Mouse (Mus musculus) intestine, postnatal 0 days (tissue): ENCODE measurements at regions not wholly inside any gene's neighbourhood (a gene's known extent, or its start where the extent isn't known, plus 50 kb on each side); places are given as distances from the start of the nearest gene placed in this dataset.

ENCODE experiments used
- ATAC-seq: fragments of 200-750 bp; cut with Nextera tagmentation; 2 replicates; pipeline ENCODE4 v1.8.0; 2017; ENCODE audit warnings: mild to moderate bottlenecking, moderate TSS enrichment, moderate library complexity
- H3K27ac ChIP-seq: fragments of 300-500 bp; sonication (generic); 2 replicates; pipeline ENCODE4 v1.5.1; 2014; ENCODE audit warnings: mild to moderate bottlenecking, low read depth, low read length, moderate library complexity
- H3K27me3 ChIP-seq: fragments of 300-500 bp; sonication (generic); replicated peaks from 2 replicates; pipeline ENCODE4 v1.6.1; 2014; ENCODE audit warnings: low read length, mixed read lengths; ENCODE audit not compliant: control insufficient read depth, insufficient read depth
- H3K36me3 ChIP-seq: fragments of 300-500 bp; sonication (generic); 2 replicates; pipeline ENCODE4 v1.6.1; 2014; ENCODE audit warnings: mild to moderate bottlenecking, moderate library complexity; ENCODE audit not compliant: control insufficient read depth, insufficient read depth
- H3K4me1 ChIP-seq: fragments of 300-500 bp; sonication (generic); replicated peaks from 2 replicates; pipeline ENCODE4 v1.6.1; 2014; ENCODE audit warnings: antibody characterized with exemption, low read length, mixed read lengths; ENCODE audit not compliant: control insufficient read depth, insufficient read depth
- H3K4me2 ChIP-seq: fragments of 300-500 bp; sonication (generic); replicated peaks from 2 replicates; pipeline ENCODE4 v1.6.1; 2014; ENCODE audit warnings: low read depth, mild to moderate bottlenecking, moderate library complexity
- H3K4me3 ChIP-seq: fragments of 300-500 bp; sonication (generic); 2 replicates; pipeline ENCODE4 v1.5.1; 2014; ENCODE audit warnings: low read depth, low read length
- H3K9ac ChIP-seq: fragments of 300-500 bp; sonication (generic); 2 replicates; pipeline ENCODE4 v1.6.1; 2014; ENCODE audit warnings: mild to moderate bottlenecking, low read depth, low read length
- H3K9me3 ChIP-seq: fragments of 300-500 bp; sonication (generic); 2 replicates; pipeline ENCODE4 v1.6.1; 2016; ENCODE audit warnings: mixed run types; ENCODE audit not compliant: control insufficient read depth
- CTCF ChIP-seq: sonication (generic); IDR thresholded peaks from 2 replicates; pipeline ENCODE4 v1.5.1; 2016; ENCODE audit warnings: low read depth, mild to moderate bottlenecking, control low read depth, antibody characterized with exemption, moderate library complexity
- WGBS: fragments of 180-500 bp; shearing (Covaris S2); extraction: QIAGEN DNeasy Blood & Tissue Kit; methylation state at CpG from one replicate; pipeline ENCODE4 v1.1.7; 2014; 5-methylcytosine and 5-hydroxymethylcytosine counted together

DNA sequence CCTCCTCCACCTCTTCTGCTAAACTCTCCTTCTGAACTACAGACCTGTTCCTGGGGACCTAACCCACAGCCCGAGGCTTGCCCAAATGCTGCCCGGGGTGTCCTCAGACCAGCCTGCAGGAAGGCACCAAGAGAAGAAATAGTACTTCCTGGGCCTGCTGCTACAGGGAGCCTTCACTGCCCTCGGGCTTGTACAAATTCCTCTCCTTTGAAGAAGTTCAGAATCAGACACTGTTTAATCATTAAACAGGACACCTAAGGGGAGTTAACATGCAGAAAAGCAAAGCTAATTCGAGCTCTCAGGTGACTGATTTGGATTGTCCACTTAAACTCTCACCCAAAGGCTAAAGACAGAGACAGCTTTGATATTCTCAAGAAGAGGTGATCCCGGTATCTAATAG is 651.8 kb downstream of the Dhx35 start:
- Histone ChIP-seq H3K4me2 (peak overlapping the region; percentile 21; the same call in 1 of the 2 replicates), H3K9ac (no peak overlapping the region), H3K9me3 (no peaks in the 10 kb centered on the region), H3K27ac (no peak overlapping the region), H3K36me3 (no peaks in the 10 kb centered on the region), H3K4me3 (no peak overlapping the region), H3K27me3 (no peaks in the 10 kb centered on the region), H3K4me1 (no peaks in the 10 kb centered on the region)
- ATAC-seq: no peak
- 28% methylated on average over 5 of the region's 5 CpGs for WGBS
- no peak for TF ChIP-seq CTCF

DNA sequence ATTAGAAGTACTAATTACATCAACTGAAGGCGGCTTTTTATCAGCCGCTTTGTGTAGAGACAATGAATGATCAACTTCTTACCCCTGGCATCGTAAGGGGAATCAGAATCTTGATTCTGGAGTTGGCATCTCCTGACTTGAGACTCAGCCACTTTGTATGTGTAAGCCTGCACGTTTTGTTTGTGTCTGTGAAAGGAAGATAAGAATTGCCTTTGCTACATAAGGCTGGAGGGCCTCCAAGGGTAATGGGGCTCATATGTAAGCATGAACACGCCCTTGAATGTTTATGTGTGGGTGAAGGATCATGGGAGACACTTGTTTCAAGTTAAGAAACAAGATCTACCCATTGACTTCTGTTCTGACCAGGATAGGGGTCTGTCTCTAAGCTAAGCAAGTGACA is 652.3 kb downstream of the Dhx35 start:
- Histone ChIP-seq H3K4me1 (no peaks in the 10 kb centered on the region), H3K4me2 (peak overlapping the region; percentile 21; the same call in 1 of the 2 replicates), H3K4me3 (no peak overlapping the region), H3K27ac (no peak overlapping the region), H3K36me3 (no peaks in the 10 kb centered on the region), H3K27me3 (no peaks in the 10 kb centered on the region), H3K9ac (no peak overlapping the region), H3K9me3 (no peaks in the 10 kb centered on the region)
- 26% methylated on average over 5 of the region's 5 CpGs for WGBS
- no peak for ATAC-seq
- TF ChIP-seq CTCF: no peak

DNA sequence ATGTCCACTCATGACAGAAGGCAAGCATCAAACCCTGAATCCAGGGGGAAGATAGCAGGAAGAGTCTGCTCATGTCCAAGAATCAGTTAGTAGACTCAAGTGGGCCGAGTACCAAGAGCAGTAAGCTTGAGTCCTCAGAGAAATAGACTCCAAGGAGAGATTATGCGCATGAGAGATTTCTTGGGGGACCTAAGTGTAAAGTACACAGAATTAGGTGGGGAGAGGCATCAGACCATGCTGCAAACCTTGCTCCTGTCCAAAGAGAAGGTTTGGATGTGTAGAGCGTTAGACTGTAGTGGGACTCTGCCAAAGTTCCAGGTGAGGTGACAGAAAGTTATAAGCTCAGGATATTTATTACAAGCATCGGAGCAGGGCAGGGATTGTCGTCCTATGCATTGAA is 654.4 kb downstream of the Dhx35 start:
- H3K27ac ChIP-seq: no peak overlapping the region
- WGBS: 84% methylated on average over 5 of the region's 5 CpGs
- H3K36me3 ChIP-seq: no peaks in the 10 kb centered on the region
- no peak for TF ChIP-seq CTCF
- no peaks in the 10 kb centered on the region for H3K27me3 ChIP-seq
- H3K9me3 ChIP-seq: no peaks in the 10 kb centered on the region
- ATAC-seq: no peak
- H3K9ac ChIP-seq: no peak overlapping the region
- H3K4me2 ChIP-seq: no peak overlapping the region
- no peak overlapping the region for H3K4me3 ChIP-seq
- no peaks in the 10 kb centered on the region for H3K4me1 ChIP-seq

DNA sequence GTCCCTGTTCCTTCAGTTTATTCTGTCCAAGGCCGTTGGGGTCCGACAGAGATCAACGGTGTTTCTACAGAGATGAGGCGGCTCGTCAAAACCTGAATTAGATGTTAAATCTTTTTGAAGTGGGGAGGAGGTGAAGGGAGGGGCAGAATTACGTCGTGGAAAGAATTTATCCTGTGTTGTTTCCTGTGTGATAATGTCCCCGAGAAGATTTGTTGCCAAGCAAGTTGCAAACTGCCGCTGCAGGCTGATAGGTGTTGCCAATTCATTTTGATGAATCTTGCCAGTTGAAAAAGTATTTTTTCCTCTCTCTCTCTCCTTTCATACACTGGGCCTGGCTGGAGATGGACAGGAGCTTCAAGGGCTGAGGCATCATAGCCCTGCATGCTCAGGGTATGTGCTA is 656.8 kb downstream of the Dhx35 start:
- no peak overlapping the region for H3K9ac ChIP-seq
- no peaks in the 10 kb centered on the region for H3K9me3 ChIP-seq
- H3K27ac ChIP-seq: no peak overlapping the region
- H3K36me3 ChIP-seq: no peaks in the 10 kb centered on the region
- no peaks in the 10 kb centered on the region for H3K27me3 ChIP-seq
- no peak overlapping the region for H3K4me2 ChIP-seq
- no peak for TF ChIP-seq CTCF
- no peaks in the 10 kb centered on the region for H3K4me1 ChIP-seq
- 48% methylated on average over 9 of the region's 9 CpGs for WGBS
- no peak for ATAC-seq
- no peak overlapping the region for H3K4me3 ChIP-seq

DNA sequence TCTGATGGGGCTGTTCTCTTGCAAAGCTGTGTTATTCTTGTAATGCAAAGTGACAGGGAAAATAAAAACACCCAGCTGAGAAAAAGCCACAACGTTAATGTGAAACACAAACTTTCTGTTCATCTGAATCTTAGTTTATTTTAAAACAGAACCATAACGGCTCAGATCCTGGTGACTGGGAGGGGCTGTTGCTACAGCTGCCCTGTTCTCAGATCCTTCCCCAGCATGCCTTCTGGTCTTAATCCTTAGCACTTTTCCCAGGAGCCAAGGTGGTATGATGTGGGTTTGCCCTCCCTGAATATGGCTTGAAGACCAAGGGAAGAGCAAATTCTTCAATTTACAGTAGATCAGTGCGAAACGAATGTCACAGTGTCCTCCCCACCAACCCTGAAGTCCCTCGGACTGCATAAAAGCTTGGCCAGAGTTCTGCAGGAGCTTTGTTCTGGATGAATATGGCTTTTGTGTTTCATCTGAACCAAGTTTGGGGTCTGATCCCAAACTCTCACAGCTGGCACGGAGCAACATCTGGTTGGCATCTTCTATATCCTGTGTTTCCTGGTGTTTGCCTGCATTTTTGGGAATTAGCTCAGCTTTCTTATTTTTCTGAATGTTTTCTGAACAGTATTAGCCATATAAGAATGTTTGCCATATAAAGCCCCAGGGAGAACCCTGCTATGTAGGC is 686.9 kb downstream of the Dhx35 start:
- Histone ChIP-seq H3K9ac (no peak overlapping the region), H3K27ac (no peak overlapping the region), H3K4me2 (no peak overlapping the region), H3K4me1 (no peaks in the 10 kb centered on the region), H3K4me3 (no peak overlapping the region), H3K36me3 (no peaks in the 10 kb centered on the region), H3K9me3 (no peaks in the 10 kb centered on the region), H3K27me3 (no peaks in the 10 kb centered on the region)
- 78% methylated on average over 6 of the region's 6 CpGs for WGBS
- TF ChIP-seq CTCF: no peak
- no peak for ATAC-seq

DNA sequence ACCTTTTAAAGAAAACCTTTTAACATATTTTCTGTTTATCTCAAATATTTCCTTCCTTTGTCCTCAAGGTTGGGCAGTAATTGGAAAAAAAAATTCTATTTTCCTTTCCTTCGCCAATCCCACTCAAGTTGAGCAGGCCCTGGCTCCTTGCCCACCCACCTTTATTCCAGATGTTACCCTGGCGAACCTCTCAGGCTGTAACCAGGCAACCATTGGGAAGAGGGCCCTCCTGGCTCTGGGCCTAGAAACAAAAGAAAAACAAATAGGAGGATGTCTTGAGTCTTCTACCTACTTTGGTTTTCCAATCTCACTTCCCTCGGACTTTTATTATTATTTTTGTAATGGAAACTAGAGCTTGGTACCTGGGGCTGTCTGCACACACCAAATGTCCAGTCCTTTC is 696.5 kb downstream of the Dhx35 start:
- Histone ChIP-seq H3K9me3 (no peaks in the 10 kb centered on the region), H3K4me3 (no peak overlapping the region), H3K4me2 (no peak overlapping the region), H3K27ac (no peak overlapping the region), H3K27me3 (no peaks in the 10 kb centered on the region), H3K9ac (no peak overlapping the region), H3K4me1 (no peaks in the 10 kb centered on the region), H3K36me3 (no peaks in the 10 kb centered on the region)
- 61% methylated on average over 3 of the region's 3 CpGs for WGBS
- no peak for TF ChIP-seq CTCF
- no peak for ATAC-seq

DNA sequence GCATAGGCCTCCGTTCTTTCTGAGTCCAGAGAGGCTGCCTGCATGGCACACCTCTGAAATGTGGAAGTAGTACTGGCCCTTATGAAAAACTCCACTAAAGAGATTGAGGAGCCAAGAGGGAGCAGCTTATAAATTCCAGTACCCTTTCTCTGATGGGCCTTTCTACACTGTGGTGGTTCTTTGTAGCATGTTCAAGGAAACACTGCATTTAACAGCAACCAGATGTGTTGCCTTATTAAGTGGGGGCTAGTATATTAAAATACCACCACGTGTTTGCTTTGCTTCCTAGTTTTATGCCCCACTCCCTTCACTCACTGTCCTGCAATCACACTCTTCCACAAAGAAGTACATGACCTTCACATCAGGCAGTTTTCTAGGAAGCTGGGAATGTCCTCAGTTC is 704.1 kb downstream of the Dhx35 start:
- H3K27ac ChIP-seq: no peak overlapping the region
- no peaks in the 10 kb centered on the region for H3K9me3 ChIP-seq
- no peaks in the 10 kb centered on the region for H3K27me3 ChIP-seq
- no peak for TF ChIP-seq CTCF
- H3K36me3 ChIP-seq: no peaks in the 10 kb centered on the region
- no peak for ATAC-seq
- H3K4me3 ChIP-seq: no peak overlapping the region
- 72% methylated on average over 2 of the region's 2 CpGs for WGBS
- no peaks in the 10 kb centered on the region for H3K4me1 ChIP-seq
- no peak overlapping the region for H3K9ac ChIP-seq
- H3K4me2 ChIP-seq: no peak overlapping the region
